Mouse (Mus musculus) E14TG2a.4 (cell line): Measurements from ENCODE around the gene Nacc2.

Experiments
- H3K27me3 ChIP-seq: 2 replicates; pipeline ENCODE4 v1.6.1; 2014; ENCODE audit warnings: low read length, control low read depth; ENCODE audit not compliant: insufficient read depth
- H3K36me3 ChIP-seq: 2 replicates; pipeline ENCODE4 v1.6.1; 2014; ENCODE audit warnings: low read length, control low read depth; ENCODE audit not compliant: insufficient read depth
- H3K4me1 ChIP-seq: replicated peaks from 2 replicates; pipeline ENCODE4 v1.6.1; 2014; ENCODE audit warnings: low read depth, low read length, control low read depth
- H3K4me3 ChIP-seq: replicated peaks from 2 replicates; pipeline ENCODE4 v1.5.1; 2014; ENCODE audit warnings: mild to moderate bottlenecking, low read length
- H3K9me3 ChIP-seq: 2 replicates; pipeline ENCODE4 v1.6.1; 2014; ENCODE audit warnings: low read length, control low read depth
- CTCF ChIP-seq: conservative IDR thresholded peaks from 2 replicates; pipeline ENCODE4 v1.5.1; 2014; ENCODE audit warnings: low read length
- NANOG ChIP-seq: IDR thresholded peaks from 2 replicates; pipeline ENCODE4 v1.6.1; 2014; ENCODE audit warnings: borderline replicate concordance, low read length, mixed read lengths
- POU5F1 ChIP-seq: IDR thresholded peaks from 2 replicates; pipeline ENCODE4 v1.6.1; 2014; ENCODE audit warnings: low read length, borderline replicate concordance

Nacc2 gene

DNA sequence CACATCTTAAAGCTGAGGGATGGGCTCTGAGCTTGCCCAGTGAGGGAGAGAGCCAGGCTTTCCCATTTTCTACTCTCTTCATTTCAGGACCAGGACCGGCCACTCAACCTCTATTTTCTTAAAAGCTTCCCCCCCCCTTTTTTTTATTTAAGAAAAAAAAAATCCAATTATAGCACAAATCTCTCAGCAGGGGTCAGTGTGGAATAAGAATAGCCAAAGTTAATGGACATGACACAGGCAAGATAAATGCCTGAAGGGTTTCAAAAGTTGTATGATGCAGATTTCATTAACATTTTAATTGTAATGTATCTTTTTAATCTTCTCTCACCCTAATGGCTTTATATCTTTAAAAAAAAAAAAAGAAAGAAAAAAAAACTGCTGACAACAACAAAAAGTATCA lies 5.4 kb downstream of the Nacc2 start:
- Histone ChIP-seq H3K36me3 (no peaks in the 10 kb centered on the region), H3K27me3 (peaks cover 32% of the 10 kb centered on the region), H3K9me3 (no peaks in the 10 kb centered on the region), H3K4me3 (no peak overlapping the region), H3K4me1 (peaks cover 57% of the 10 kb centered on the region)
- TF ChIP-seq POU5F1 (no peak), NANOG (no peak), CTCF (no peak)

DNA sequence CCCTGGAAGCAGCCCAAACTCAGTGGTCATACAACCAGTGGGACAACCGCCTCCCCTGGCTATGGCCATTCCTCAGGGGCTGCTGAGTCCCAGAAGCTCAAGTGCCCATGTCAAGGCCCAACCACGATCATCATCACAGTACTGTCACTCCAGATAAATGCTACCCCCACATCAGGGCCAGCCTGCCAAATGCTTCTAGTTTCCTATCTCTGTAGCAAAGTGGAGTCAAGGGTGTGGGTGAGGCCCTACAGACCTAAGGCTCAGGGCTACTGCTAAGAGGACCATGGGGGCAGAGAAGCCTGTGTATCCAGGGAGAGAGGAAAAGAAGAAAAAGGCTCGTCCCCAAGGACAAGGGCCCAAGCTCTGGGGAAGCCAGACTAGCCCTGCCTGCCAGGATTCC lies 6.5 kb downstream of the Nacc2 start:
- Histone ChIP-seq H3K27me3 (peaks cover 24% of the 10 kb centered on the region), H3K4me3 (no peak overlapping the region), H3K4me1 (peaks cover 50% of the 10 kb centered on the region), H3K36me3 (no peaks in the 10 kb centered on the region), H3K9me3 (no peaks in the 10 kb centered on the region)
- TF ChIP-seq CTCF (no peak), POU5F1 (no peak), NANOG (no peak)

DNA sequence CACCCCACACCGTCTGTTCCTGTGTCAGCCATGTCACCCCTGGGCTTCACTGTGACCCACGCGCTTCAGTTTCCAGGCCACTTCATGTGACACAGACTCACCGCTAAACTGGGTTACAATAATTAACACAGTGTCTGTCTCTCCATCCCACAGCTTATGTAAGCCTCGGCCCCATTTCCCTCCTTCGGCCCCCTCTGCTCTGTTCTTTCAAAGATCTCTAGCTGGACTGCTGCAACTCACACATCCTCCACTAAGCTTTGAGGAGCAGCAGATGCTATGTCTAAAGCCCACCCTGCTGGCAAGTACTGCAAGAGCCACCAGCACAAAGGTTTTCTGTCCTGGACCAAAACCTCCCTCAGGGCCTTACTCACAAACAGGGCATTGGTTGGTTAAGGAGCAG lies 7.8 kb downstream of the Nacc2 start:
- TF ChIP-seq CTCF (no peak), POU5F1 (no peak), NANOG (no peak)
- Histone ChIP-seq H3K27me3 (peaks cover 11% of the 10 kb centered on the region), H3K36me3 (no peaks in the 10 kb centered on the region), H3K4me1 (peaks cover 48% of the 10 kb centered on the region), H3K4me3 (no peak overlapping the region), H3K9me3 (no peaks in the 10 kb centered on the region)

DNA sequence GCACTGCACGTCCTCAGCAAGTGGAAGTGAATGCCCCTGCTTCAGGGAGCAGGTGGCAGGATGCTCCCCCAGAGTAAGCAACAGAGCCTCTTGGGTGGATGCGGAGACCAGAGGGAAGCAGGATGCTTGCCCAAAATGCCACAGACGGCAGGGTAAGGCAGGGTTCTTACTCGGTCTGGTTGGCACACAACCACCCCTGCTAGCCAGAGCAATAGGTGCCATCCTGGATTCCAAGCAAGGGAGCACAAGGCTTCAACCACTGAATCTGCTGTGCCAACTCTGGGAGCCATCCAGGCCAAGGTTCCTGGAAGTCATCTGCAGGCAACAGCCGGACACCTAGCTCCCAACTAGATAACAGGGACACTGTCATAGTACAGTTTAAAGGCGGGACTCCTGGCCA lies 14.8 kb downstream of the Nacc2 start:
- Histone ChIP-seq H3K36me3 (no peaks in the 10 kb centered on the region), H3K4me3 (no peak overlapping the region), H3K9me3 (no peaks in the 10 kb centered on the region), H3K4me1 (peaks cover 29% of the 10 kb centered on the region), H3K27me3 (no peaks in the 10 kb centered on the region; the same call in 1 of the 2 replicates)
- TF ChIP-seq CTCF, result no peak
- TF ChIP-seq NANOG, result no peak
- no peak for TF ChIP-seq POU5F1

DNA sequence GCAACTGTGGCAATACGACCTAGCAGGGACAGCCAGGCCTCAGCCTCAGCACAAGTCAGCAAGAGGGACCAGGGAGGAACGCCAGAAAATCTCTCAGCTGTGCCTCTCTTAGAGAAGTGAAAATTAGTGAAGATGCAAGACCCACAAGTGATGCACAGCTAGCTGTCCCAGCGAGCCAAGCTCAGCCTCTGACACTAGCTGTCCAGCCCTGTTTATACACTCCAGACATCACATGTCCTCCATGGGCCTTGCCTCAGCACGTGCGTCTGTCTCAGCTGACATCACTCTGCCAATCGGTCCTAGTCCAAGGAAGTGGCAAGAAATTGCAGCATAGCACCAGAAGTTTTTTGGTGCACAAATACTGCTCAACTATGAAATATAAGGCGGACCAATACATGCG lies 16.0 kb downstream of the Nacc2 start:
- H3K27me3 ChIP-seq, result no peaks in the 10 kb centered on the region; the same call in 1 of the 2 replicates
- TF ChIP-seq CTCF (no peak), NANOG (no peak), POU5F1 (no peak)
- no peak overlapping the region for H3K4me3 ChIP-seq
- peaks cover 29% of the 10 kb centered on the region for H3K4me1 ChIP-seq
- H3K36me3 ChIP-seq, result no peaks in the 10 kb centered on the region
- H3K9me3 ChIP-seq, result no peaks in the 10 kb centered on the region

DNA sequence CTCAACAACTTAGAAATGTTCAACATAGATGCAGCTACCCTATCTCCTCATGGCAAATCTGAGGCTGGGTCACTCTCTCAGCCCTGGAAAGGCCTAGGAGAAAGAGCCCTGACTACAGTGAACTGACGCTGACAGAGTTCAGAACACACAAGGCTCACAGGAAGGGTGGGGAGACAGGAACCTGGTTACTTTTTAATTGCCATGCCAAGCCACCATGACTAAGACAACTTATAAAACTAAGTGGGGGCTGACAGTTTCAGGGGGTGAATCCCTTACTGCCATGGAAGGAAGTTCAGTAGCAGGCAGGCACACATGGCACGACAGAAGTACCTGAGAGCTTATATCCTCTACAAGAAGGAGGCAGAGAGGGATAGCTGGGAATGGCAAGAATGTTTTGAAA lies 16.8 kb downstream of the Nacc2 start:
- H3K9me3 ChIP-seq, result no peaks in the 10 kb centered on the region
- no peaks in the 10 kb centered on the region for H3K36me3 ChIP-seq
- H3K27me3 ChIP-seq, result no peaks in the 10 kb centered on the region; the same call in 1 of the 2 replicates
- H3K4me3 ChIP-seq, result no peak overlapping the region
- H3K4me1 ChIP-seq, result peaks cover 29% of the 10 kb centered on the region
- TF ChIP-seq NANOG (no peak), POU5F1 (no peak), CTCF (no peak)

DNA sequence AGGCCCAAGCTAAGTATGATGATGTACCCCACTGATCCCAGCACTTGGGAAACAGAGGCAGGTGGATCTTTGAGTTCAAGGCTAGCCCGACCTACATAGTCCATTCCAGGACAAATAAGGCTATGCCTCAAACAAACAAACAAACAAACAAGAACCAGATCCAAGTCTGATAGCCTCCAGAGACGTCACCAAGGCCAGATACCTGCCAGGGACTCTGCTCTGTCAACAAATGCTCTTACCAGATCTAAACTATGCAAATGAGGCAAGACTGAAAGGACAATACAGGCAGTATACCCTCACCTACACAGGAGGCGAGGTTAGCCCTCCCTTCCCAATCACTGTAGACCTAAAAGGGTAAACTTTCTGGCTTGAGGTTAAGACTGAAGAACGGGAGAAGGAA lies 22.7 kb downstream of the Nacc2 start:
- Histone ChIP-seq H3K9me3 (no peaks in the 10 kb centered on the region), H3K36me3 (no peaks in the 10 kb centered on the region), H3K4me1 (peaks cover 23% of the 10 kb centered on the region), H3K4me3 (no peak overlapping the region), H3K27me3 (0 out of 2 replicates have a peak, but pooled peaks cover 4% of the 10 kb centered on the region)
- TF ChIP-seq NANOG (no peak), POU5F1 (no peak), CTCF (no peak)

DNA sequence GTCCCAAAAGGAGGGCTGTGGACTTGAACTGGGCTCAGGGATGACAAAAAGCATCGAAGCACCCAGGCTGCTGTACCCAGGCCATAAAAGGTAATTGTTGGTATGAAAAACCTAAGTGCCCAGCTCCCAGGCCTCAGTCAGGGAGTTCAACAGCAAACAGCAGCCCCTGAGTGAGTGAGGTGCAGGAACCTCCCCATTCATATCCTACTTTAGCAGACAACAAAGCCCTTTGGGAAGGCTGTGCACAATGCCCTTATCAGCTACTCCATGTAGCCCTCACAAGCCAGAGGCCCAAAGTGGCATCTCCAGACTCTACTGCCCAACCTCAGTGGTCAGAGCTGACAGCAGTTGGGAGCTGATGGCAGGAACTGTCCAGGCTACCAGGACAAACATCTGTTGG lies 23.2 kb downstream of the Nacc2 start:
- TF ChIP-seq CTCF (no peak), POU5F1 (no peak), NANOG (no peak)
- H3K27me3 ChIP-seq, result 0 out of 2 replicates have a peak, but pooled peaks cover 4% of the 10 kb centered on the region
- H3K4me1 ChIP-seq, result peaks cover 23% of the 10 kb centered on the region
- H3K9me3 ChIP-seq, result no peaks in the 10 kb centered on the region
- no peak overlapping the region for H3K4me3 ChIP-seq
- H3K36me3 ChIP-seq, result no peaks in the 10 kb centered on the region

DNA sequence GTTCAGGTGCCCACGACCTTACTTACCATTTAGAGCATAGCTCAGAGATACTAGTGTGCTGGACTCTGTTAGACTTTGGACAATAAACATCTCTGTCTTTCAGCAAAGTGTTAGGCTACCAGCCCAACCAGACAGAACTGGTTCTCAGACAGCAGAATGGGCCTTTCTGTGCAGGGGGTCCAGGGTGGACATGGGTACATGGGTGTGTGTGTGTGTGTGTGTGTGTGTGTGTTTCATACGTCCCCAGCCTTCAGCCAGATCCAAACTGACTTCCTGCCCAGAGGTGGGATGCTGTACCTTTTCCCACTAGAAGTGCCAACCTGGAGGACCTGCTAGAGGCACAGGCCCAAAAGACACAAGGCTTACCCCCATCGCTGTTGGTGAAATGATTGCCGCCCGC lies 23.8 kb downstream of the Nacc2 start:
- H3K4me1 ChIP-seq, result peaks cover 23% of the 10 kb centered on the region
- H3K4me3 ChIP-seq, result no peak overlapping the region
- H3K27me3 ChIP-seq, result 0 out of 2 replicates have a peak, but pooled peaks cover 4% of the 10 kb centered on the region
- H3K36me3 ChIP-seq, result no peaks in the 10 kb centered on the region
- no peaks in the 10 kb centered on the region for H3K9me3 ChIP-seq
- TF ChIP-seq NANOG (no peak), POU5F1 (no peak), CTCF (no peak)
